Mouse (Mus musculus): ENCODE data around the gene Rab37.

- TF ChIP-seq POLR2A (IDR thresholded peaks at IDR 0.05; ENCODE audit: insufficient read depth, low read depth, low read length) (no peak), CTCF (IDR thresholded peaks at IDR 0.05) (no peak)
Observed at GRCm38 (mm10) chr11:115073002-115073401, 18.2 kb upstream of the Rab37 start.

Data from heart, adult 2 months (tissue).